Mouse (Mus musculus): ENCODE results near the gene Tpgs1.

Tpgs1 gene

DNA sequence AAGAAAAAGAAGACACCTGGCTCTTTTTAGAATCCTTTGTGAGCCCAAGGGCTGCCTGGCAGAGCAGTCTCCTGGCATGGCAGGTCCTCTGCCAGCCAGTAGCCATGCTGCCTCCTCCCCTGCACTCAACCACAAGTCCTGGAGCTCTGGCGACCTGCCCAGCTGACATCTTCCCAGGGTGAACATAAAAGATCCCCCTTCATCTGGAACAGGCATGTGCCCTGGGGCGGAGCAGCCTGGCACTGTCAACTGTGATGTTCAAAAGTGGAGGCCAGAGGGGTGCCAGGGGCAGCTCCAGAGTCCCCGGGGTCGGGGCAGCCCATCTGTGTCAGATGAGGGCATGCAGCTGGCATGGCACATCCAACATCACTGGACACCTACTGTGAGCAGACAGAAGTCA lies 45.8 kb downstream of the Tpgs1 start:
- DNase-seq, result no peak

DNA sequence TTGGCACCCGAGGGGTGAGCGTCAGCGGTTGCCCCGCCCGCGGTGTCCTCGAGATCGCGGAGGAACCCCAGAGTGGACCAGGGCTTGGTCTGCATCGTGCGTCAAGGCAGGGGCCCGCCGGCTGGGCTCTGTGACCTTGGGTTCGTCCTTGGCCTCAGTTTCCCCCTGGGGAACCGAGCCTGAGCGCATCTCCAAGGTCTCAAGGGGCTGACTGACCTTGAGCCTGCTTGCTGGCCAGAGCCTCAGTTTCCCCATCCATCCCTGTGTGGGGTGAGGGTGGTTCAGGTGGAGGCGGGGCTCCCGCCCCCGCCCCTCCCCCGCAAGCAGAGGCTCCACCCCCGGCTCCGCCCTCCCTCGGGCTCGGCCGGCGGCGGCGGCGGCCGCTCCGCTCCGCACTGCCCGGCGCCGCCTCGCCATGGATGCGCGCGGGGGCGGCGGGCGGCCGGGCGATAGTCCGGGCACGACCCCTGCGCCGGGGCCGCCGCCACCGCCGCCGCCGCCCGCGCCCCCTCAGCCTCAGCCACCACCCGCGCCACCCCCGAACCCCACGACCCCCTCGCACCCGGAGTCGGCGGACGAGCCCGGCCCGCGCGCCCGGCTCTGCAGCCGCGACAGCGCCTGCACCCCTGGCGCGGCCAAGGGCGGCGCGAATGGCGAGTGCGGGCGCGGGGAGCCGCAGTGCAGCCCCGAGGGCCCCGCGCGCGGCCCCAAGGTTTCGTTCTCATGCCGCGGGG lies 47.3 kb downstream of the Tpgs1 start, which contains the start of gene Hcn2:
Hcn2 (plus strand) TSS at position 381 of the 734 bp plus-strand sequence.
- DNase-seq, result no peak

DNA sequence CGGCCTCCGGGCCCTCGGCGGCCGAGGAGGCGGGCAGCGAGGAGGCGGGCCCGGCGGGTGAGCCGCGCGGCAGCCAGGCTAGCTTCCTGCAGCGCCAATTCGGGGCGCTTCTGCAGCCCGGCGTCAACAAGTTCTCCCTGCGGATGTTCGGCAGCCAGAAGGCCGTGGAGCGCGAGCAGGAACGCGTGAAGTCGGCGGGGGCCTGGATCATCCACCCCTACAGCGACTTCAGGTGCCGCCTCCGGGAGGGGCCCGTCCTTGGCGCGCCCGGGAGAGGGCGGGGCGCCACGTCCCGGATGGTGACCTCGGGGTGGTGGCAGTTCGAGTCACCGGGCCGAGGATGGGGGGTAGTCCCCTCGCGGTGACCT lies 47.8 kb downstream of the Tpgs1 start:
- DNase-seq, result no peak

DNA sequence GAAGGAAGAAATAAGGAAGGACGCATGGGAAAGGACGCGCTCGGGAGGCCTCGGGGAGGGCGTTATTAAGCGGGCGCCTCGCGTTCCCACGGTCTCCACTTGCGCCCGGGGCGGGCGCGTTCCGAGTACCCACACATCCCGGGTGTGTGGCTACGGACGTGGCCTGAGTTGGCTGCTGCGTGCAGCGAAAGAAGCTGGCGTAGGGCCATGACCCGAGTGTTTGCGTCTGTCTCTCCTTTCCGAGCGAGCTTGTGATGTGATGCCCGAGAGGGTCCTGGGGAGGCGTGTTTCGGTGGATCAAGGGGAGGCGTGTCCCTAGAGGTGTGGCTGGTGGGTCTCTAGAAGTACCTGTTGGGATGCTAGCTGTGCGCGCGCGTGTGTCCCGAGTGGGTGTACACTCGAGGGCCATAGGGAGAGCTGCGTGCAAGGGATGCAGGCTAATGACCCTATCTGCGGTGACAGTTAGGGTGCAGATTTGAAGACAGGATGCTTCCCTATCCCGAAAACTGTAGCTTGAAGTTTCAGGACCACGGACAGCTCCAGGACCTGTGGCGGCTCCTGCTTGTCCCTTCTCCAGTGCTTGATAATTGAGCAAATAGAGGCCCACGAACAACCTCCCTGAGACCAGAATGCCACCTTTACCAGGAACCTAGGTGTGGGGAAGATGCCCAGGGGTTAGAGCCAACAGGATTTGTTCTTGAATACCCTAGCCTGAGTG lies 48.6 kb downstream of the Tpgs1 start:
- no peak for DNase-seq

DNA sequence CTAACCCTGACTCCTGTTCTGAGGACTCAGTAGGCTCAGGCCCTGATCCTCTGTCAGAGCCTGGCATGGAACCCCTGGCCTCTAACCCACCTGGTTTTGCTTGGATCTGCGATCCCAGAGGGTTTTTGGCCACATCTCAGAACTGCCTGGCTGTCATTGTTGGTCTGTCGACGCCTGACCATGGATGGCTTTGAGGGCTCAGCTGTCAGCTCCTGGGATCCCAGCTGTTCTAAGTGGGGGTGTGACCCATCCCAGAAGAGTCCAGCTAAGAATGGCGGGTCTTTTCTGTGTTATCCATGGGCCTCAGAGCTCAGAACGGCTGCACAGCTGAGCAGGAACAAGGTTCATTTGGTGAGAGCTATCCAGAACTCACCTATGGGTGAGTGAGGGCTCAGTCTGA lies 51.9 kb downstream of the Tpgs1 start:
- DNase-seq, result no peak

DNA sequence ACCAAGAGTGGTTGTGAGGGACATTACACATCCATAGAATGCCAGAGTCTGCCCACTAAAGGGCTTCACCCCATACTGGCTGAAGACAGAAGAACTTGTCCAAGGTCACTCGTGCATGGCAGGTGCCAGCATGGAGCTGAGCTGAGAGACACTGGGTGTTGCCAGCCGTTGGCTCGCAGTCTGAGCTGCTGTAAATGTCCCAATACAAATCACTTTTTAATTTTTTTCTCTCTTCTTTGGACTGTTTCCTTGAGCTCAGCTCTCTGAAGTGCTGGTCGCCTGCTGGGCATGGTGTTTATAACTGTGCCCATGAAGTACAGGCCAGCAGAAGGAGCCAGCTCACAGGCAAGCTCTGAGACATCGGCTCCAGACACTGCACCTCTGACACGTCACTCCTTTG lies 53.9 kb downstream of the Tpgs1 start:
- no peak for DNase-seq

DNA sequence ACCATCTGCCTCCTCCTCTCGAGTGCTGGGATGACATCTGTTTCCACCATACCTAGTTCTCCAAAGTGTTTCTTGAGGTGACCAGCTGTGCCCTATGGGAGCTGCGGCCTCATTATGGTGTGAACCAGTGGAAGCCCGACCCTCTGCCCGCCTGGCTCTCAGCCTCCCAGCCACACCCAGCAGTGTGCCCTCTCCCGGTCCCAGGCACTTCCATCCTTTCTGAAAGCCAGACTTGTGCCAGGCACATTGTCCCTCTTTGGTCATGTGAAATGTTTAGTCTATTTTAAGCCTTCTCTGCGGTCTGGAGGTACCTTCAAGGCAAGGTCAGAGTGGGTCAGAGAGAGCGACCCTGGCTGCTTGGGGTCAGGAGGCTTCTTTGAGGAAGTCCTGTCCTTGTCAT lies 54.5 kb downstream of the Tpgs1 start:
- no peak for DNase-seq

Measured in thymus, adult 18-20 months (tissue).